Mouse (Mus musculus): ENCODE measurements around the gene Pax5. TPM values are rescaled to one million over a fixed set of nuclear protein-coding genes. Genes with fewer than 3 reads are reported as not detected.

The Pax5 gene
- total and polyA plus RNA-seq, 3 experiments = 0.68 to 1.5 (median 1.1) TPM

- peak in 1 of 2 experiments; percentile 21 for DNase-seq
- no peaks in the 10 kb centered on the region for H3K79me2 ChIP-seq (replicated peaks; ENCODE audit: control insufficient read depth, insufficient read depth, low read length)
- H3K9ac ChIP-seq (ENCODE audit: low read depth, low read length) = no peak overlapping the region
- no peaks in the 10 kb centered on the region for H3K4me1 ChIP-seq (ENCODE audit: control insufficient read depth, insufficient read depth, low read length)
- no peak for TF ChIP-seq CTCF (IDR thresholded peaks at IDR 0.05)
- no peak for TF ChIP-seq EP300 (IDR thresholded peaks at IDR 0.05; ENCODE audit: insufficient read depth, low read depth, low read length)
- TF ChIP-seq POLR2A (IDR thresholded peaks at IDR 0.05; ENCODE audit: insufficient read depth, low read depth, low read length) = no peak
- H3K27ac ChIP-seq = no peak overlapping the region
- H3K36me3 ChIP-seq (ENCODE audit: control insufficient read depth, insufficient read depth, low read length) = no peaks in the 10 kb centered on the region
- no peak overlapping the region for H3K4me3 ChIP-seq
- peaks cover 38% of the 10 kb centered on the region for H3K27me3 ChIP-seq (ENCODE audit: control insufficient read depth, insufficient read depth, low read length)
- intact Hi-C loops (cut with DNase I) = no loop called here
These were observed 1.1 kb downstream of the Pax5 start for GRCm38 (mm10) chr4:44709091-44709695.

DNA sequence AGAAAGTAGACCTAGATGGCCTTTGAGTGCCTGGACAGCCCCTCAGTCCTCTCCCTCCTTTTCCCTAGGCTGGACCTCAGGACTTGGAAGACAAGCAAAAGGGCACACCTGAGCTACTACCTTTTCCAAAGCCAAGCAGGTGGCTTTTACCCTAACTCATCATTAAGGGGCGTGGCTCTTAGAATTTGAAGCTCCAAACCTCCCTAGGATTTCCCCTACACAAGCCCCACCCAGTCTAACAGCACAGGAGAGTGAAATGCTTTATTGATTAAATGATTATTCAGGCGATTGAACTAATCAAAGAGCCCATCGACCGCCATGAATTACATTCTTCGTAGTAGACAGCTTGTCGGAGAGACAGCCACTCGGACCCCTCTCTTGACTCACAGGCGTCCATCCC lies 2.0 kb downstream of the Pax5 start:
- DNase-seq = no peak
- TF ChIP-seq CTCF (IDR thresholded peaks at IDR 0.05) = no peak
- no peak for TF ChIP-seq EP300 (IDR thresholded peaks at IDR 0.05; ENCODE audit: insufficient read depth, low read depth, low read length)
- no peak for TF ChIP-seq POLR2A (IDR thresholded peaks at IDR 0.05; ENCODE audit: insufficient read depth, low read depth, low read length)
- Histone ChIP-seq H3K9ac (ENCODE audit: low read depth, low read length) (no peak overlapping the region), H3K4me3 (no peak overlapping the region), H3K4me1 (ENCODE audit: control insufficient read depth, insufficient read depth, low read length) (no peaks in the 10 kb centered on the region), H3K27ac (no peak overlapping the region), H3K79me2 (replicated peaks; ENCODE audit: control insufficient read depth, insufficient read depth, low read length) (no peaks in the 10 kb centered on the region), H3K36me3 (ENCODE audit: control insufficient read depth, insufficient read depth, low read length) (no peaks in the 10 kb centered on the region), H3K27me3 (ENCODE audit: control insufficient read depth, insufficient read depth, low read length) (peaks cover 37% of the 10 kb centered on the region)
- intact Hi-C loops (cut with DNase I) = no loop called here
- 53% methylated on average over 8 of the region's 8 CpGs for WGBS

GRCm38 (mm10) chr4:44706865-44707264 lies 3.4 kb downstream of the Pax5 start:
- Histone ChIP-seq H3K27ac (no peak overlapping the region), H3K27me3 (ENCODE audit: control insufficient read depth, insufficient read depth, low read length) (peaks cover 36% of the 10 kb centered on the region), H3K4me3 (no peak overlapping the region), H3K79me2 (replicated peaks; ENCODE audit: control insufficient read depth, insufficient read depth, low read length) (no peaks in the 10 kb centered on the region), H3K9ac (ENCODE audit: low read depth, low read length) (no peak overlapping the region), H3K36me3 (ENCODE audit: control insufficient read depth, insufficient read depth, low read length) (no peaks in the 10 kb centered on the region), H3K4me1 (ENCODE audit: control insufficient read depth, insufficient read depth, low read length) (no peaks in the 10 kb centered on the region)
- intact Hi-C loops (cut with DNase I) = no loop called here
- WGBS = 33% methylated on average over 1 of the region's 1 CpGs
- no peak for DNase-seq
- TF ChIP-seq POLR2A (IDR thresholded peaks at IDR 0.05; ENCODE audit: insufficient read depth, low read depth, low read length) = no peak
- no peak for TF ChIP-seq EP300 (IDR thresholded peaks at IDR 0.05; ENCODE audit: insufficient read depth, low read depth, low read length)
- TF ChIP-seq CTCF (IDR thresholded peaks at IDR 0.05) = no peak

DNA sequence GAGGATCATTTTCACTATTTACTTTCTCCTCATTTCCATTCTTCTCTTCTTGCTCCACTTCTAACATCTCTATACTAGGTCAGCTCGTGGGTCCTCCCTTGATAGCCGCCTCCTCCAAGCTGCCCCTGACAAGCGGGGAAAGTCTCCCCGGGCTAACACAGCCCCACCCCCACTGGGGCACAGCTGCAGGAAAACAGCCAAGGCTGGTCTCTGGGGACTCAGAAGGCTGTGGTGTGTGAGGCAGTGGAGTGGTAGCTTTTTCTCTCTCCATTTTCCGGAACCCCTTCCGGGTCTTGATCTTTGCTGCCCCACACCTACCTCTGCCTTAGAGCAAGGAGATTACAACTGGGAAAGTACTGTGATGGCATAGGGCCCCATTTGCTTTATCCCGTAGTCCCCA lies 4.3 kb downstream of the Pax5 start:
- Histone ChIP-seq H3K9ac (ENCODE audit: low read depth, low read length) (no peak overlapping the region), H3K27ac (no peak overlapping the region), H3K4me3 (no peak overlapping the region), H3K36me3 (ENCODE audit: control insufficient read depth, insufficient read depth, low read length) (no peaks in the 10 kb centered on the region), H3K79me2 (replicated peaks; ENCODE audit: control insufficient read depth, insufficient read depth, low read length) (no peaks in the 10 kb centered on the region), H3K4me1 (ENCODE audit: control insufficient read depth, insufficient read depth, low read length) (no peaks in the 10 kb centered on the region), H3K27me3 (ENCODE audit: control insufficient read depth, insufficient read depth, low read length) (peaks cover 37% of the 10 kb centered on the region)
- TF ChIP-seq EP300 (IDR thresholded peaks at IDR 0.05; ENCODE audit: insufficient read depth, low read depth, low read length) (no peak), CTCF (IDR thresholded peaks at IDR 0.05) (no peak), POLR2A (IDR thresholded peaks at IDR 0.05; ENCODE audit: insufficient read depth, low read depth, low read length) (no peak)
- DNase-seq = peak; percentile 21 to 55
- 2% methylated on average over 7 of the region's 7 CpGs for WGBS
- intact Hi-C loops (cut with DNase I) = no loop called here

GRCm38 (mm10) chr4:44705151-44705550 lies 5.1 kb downstream of the Pax5 start:
- Histone ChIP-seq H3K79me2 (replicated peaks; ENCODE audit: control insufficient read depth, insufficient read depth, low read length) (no peaks in the 10 kb centered on the region), H3K4me1 (ENCODE audit: control insufficient read depth, insufficient read depth, low read length) (no peaks in the 10 kb centered on the region), H3K27ac (no peak overlapping the region), H3K36me3 (ENCODE audit: control insufficient read depth, insufficient read depth, low read length) (no peaks in the 10 kb centered on the region), H3K27me3 (ENCODE audit: control insufficient read depth, insufficient read depth, low read length) (peaks cover 33% of the 10 kb centered on the region), H3K9ac (ENCODE audit: low read depth, low read length) (no peak overlapping the region), H3K4me3 (no peak overlapping the region)
- DNase-seq = peak in 1 of 2 experiments; percentile 28
- TF ChIP-seq CTCF (IDR thresholded peaks at IDR 0.05) (no peak), EP300 (IDR thresholded peaks at IDR 0.05; ENCODE audit: insufficient read depth, low read depth, low read length) (no peak), POLR2A (IDR thresholded peaks at IDR 0.05; ENCODE audit: insufficient read depth, low read depth, low read length) (no peak)
- WGBS = 6% methylated on average over 3 of the region's 3 CpGs
- intact Hi-C loops (cut with DNase I) = no loop called here

GRCm38 (mm10) chr4:44704369-44704745 lies 5.9 kb downstream of the Pax5 start:
- no peaks in the 10 kb centered on the region for H3K4me1 ChIP-seq (ENCODE audit: control insufficient read depth, insufficient read depth, low read length)
- H3K79me2 ChIP-seq (replicated peaks; ENCODE audit: control insufficient read depth, insufficient read depth, low read length) = no peaks in the 10 kb centered on the region
- peak overlapping the region; percentile 35 for H3K4me3 ChIP-seq
- H3K27ac ChIP-seq = no peak overlapping the region
- no peaks in the 10 kb centered on the region for H3K36me3 ChIP-seq (ENCODE audit: control insufficient read depth, insufficient read depth, low read length)
- intact Hi-C loops (cut with DNase I) = no loop called here
- DNase-seq = peak; percentile 83
- no peak overlapping the region for H3K9ac ChIP-seq (ENCODE audit: low read depth, low read length)
- WGBS = under 1% methylated on average over 38 of the region's 38 CpGs
- TF ChIP-seq EP300 (IDR thresholded peaks at IDR 0.05; ENCODE audit: insufficient read depth, low read depth, low read length) (no peak), CTCF (IDR thresholded peaks at IDR 0.05) (no peak), POLR2A (IDR thresholded peaks at IDR 0.05; ENCODE audit: insufficient read depth, low read depth, low read length) (no peak)
- peaks cover 31% of the 10 kb centered on the region for H3K27me3 ChIP-seq (ENCODE audit: control insufficient read depth, insufficient read depth, low read length)

Measured in heart, adult 2 months (tissue).